Mouse (Mus musculus) embryonic facial prominence, embryonic 12.5 days (tissue): Measurements from ENCODE around the gene Kctd2. TPM values are rescaled to one million over a fixed set of nuclear protein-coding genes. Genes with fewer than 3 reads are reported as not detected.
"Not testable (repeated sequence)": the region's sequence is repeated elsewhere in the genome, so short reads cannot be mapped to it uniquely, and the experiment has no call there.

Experiments used
- ATAC-seq: fragments of 200-750 bp; cut with Nextera tagmentation; 2 replicates; pipeline ENCODE4 v1.8.0; 2017; ENCODE audit not compliant: insufficient number of reproducible peaks, insufficient read depth, low FRiP score, low TSS enrichment
- H3K27ac ChIP-seq: fragments of 300-500 bp; sonication (generic); 2 replicates; pipeline ENCODE4 v1.5.1; 2016; ENCODE audit warnings: mild to moderate bottlenecking
- H3K27me3 ChIP-seq: fragments of 300-500 bp; sonication (generic); 2 replicates; pipeline ENCODE4 v1.6.1; 2016; ENCODE audit warnings: mild to moderate bottlenecking, moderate library complexity
- H3K36me3 ChIP-seq: fragments of 300-500 bp; sonication (generic); 2 replicates; pipeline ENCODE4 v1.6.1; 2016; ENCODE audit warnings: mild to moderate bottlenecking
- H3K4me1 ChIP-seq: fragments of 300-500 bp; sonication (generic); 2 replicates; pipeline ENCODE4 v1.6.1; 2016
- H3K4me2 ChIP-seq: fragments of 300-500 bp; sonication (generic); replicated peaks from 2 replicates; pipeline ENCODE4 v1.6.1; 2016; ENCODE audit warnings: mild to moderate bottlenecking, moderate library complexity
- H3K4me3 ChIP-seq: fragments of 300-500 bp; sonication (generic); 2 replicates; pipeline ENCODE4 v1.5.1; 2016; ENCODE audit warnings: mild to moderate bottlenecking
- H3K9ac ChIP-seq: fragments of 300-500 bp; sonication (generic); 2 replicates; pipeline ENCODE4 v1.6.1; 2016; ENCODE audit warnings: mild to moderate bottlenecking, moderate library complexity
- H3K9me3 ChIP-seq: fragments of 300-500 bp; sonication (generic); 2 replicates; pipeline ENCODE4 v1.6.1; 2016; ENCODE audit warnings: mild to moderate bottlenecking, moderate library complexity
- WGBS: fragments of 180-500 bp; shearing (Covaris S2); methylation state at CpG from one replicate; pipeline ENCODE4 v1.1.7; 2016; 5-methylcytosine and 5-hydroxymethylcytosine counted together
- polyA plus RNA-seq: library from polyadenylated mRNA; unstranded; fragments of >200 nt; fragmentation: Nextera tagmentation; extraction: Ambion mirVana; gene quantifications from 2 replicates; pipeline ENCODE4 v1.2.1, GENCODE M21; 2016

Gene Kctd2
- polyA plus RNA-seq, 1 experiment from 2014 or later: 24.5 TPM

DNA sequence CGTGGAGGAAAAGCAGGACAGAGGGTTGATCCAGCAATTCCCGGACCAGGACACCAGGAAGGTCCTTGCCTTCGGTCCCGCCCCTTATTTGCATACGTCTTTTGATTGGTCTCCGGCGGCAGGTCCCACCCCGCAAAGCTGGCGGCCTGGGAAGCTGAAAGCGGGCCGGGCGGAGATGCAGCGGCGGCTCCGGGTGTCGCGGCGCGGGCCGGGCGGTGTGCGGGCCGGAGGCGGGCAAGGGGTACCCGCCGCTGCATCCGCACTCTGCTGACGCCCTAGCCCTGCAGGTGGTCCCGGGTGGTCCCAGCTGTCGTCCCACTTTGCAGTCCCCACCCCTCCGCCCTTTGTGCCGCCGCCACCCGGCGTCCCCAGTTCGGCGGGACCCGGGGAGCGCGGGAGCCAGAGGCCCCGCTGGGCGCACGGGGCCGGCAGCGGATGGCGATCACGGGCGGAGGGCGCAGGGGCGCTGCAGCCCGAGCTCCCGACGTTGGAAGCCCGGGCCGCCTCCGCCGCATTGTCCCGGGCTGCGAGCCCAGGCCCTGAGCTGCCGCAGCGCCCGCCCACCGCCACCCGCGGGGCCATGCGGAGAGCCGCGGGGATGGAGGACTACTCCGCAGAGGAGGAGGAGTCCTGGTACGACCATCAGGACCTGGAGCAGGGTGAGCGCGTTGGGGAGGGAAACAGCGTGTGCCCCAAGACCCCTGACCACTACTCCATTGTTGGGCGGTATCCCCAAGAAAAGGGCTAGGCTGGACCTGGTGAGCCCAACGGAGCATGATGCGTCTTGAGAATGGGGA lies 38.0 kb upstream of the Kctd2 start, which contains the start of gene Cdr2l:
Gene Cdr2l, plus strand, starts transcription at position 174 of the 797 bp plus-strand sequence.
- Histone ChIP-seq H3K36me3 (no peaks in the 10 kb centered on the region), H3K27me3 (no peaks in the 10 kb centered on the region), H3K4me1 (peaks cover 38% of the 10 kb centered on the region), H3K4me3 (peak within 1 kb of the TSS; percentile 78), H3K9me3 (no peaks in the 10 kb centered on the region), H3K9ac (peak within 1 kb of the TSS; percentile 91), H3K27ac (peak within 1 kb of the TSS; percentile 88), H3K4me2 (peak within 1 kb of the TSS; percentile 76)
- ATAC-seq: peak; percentile 78
- WGBS: under 1% methylated on average over 70 of the region's 76 CpGs

DNA sequence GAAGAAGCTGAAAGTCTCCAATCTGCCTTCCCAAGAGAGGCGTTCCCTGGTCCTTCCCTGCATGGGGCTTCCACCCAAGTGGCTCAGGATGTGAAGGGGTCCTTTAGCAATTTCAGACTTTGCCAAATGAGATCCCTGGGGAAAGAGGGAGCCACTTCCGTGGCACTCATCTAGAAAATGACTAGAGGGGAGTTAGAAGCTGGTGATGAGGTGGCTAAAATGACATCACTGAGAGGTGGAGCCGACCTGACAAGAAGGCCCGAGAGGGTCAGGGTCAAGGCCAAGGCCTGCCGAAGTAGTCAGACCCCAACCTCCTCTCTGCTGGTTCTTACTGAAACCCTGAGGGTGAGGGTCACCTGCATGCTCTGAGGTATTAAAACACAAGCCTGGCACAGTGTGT lies 37.0 kb upstream of the Kctd2 start:
- Histone ChIP-seq H3K4me3 (peak overlapping the region; percentile 78), H3K9ac (peak overlapping the region; percentile 91), H3K4me2 (peak overlapping the region; percentile 76), H3K36me3 (no peaks in the 10 kb centered on the region), H3K9me3 (no peaks in the 10 kb centered on the region), H3K27ac (peak overlapping the region; percentile 24; the same call in 1 of the 2 replicates), H3K27me3 (no peaks in the 10 kb centered on the region), H3K4me1 (peaks cover 38% of the 10 kb centered on the region)
- no peak for ATAC-seq
- WGBS: 14% methylated on average over 5 of the region's 5 CpGs

DNA sequence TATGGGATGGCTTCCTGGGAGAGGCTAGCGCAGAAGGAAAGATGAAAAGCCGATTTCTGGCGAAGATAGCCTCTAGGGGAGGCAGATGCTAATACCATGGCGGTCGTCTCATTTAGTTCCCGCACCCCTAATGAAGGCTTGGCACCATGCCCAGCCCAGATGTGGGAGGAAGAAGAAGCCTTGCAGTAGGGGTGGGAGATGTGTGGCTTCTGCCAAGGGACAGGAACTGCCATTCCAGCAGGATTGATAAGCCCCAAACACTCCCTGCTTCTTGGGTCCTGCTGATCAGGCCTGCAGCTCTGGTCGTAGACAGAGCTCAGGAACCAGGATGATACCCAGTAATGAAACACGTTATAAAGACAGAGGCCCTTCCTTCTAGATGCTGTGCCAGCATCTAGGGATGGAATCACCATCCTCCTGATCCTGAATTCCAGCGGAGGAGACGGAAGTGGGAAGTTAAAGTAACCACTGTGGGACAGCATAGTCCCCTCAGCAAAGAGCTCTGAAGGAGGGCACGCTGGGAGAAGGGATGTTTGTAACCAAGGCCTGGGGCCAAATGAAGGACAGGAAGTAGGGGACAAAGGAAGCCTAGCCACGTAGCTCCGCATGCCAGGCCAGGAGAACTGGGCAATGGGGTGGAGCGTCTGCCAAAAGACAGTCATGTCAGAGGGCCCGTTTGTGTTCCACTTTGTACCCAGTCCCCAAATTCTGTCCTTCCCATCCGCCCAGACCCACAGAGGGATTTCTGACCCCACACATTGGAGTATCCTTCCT lies 36.0 kb upstream of the Kctd2 start:
- peak overlapping the region; percentile 24; the same call in 1 of the 2 replicates for H3K27ac ChIP-seq
- H3K9ac ChIP-seq: peak overlapping the region; percentile 91; the same call in 1 of the 2 replicates
- ATAC-seq: no peak
- peaks cover 38% of the 10 kb centered on the region for H3K4me1 ChIP-seq
- H3K4me2 ChIP-seq: peak overlapping the region; percentile 76
- no peak overlapping the region for H3K4me3 ChIP-seq
- no peaks in the 10 kb centered on the region for H3K9me3 ChIP-seq
- H3K36me3 ChIP-seq: no peaks in the 10 kb centered on the region
- H3K27me3 ChIP-seq: no peaks in the 10 kb centered on the region
- WGBS: 36% methylated on average over 16 of the region's 16 CpGs

DNA sequence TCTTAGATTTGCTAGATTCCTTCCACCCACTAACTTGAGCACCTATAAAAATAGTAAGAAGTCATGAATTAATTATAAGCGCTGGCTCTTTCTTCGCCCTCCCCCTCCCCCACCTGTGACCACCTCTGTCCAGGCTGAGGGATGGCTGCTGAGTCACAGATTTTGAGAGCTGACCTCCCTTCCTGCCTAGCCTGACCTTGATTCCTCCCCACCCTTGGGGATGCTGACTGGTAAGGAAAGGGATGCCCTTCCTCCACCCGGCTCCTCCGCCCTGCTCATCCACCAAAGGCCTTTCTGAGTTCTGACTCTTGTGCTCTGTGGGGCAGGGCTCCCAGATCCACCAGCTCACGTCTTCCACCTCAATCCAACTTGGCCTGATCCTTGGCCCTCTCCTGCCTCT lies 35.3 kb upstream of the Kctd2 start:
- Histone ChIP-seq H3K9ac (no peak overlapping the region; the same call in 1 of the 2 replicates), H3K27ac (no peak overlapping the region), H3K4me3 (no peak overlapping the region), H3K27me3 (no peaks in the 10 kb centered on the region), H3K9me3 (no peaks in the 10 kb centered on the region), H3K4me2 (0 out of 2 replicates have a peak overlapping the region, but pooled peaks have one; percentile 76), H3K36me3 (no peaks in the 10 kb centered on the region), H3K4me1 (peaks cover 38% of the 10 kb centered on the region)
- 57% methylated on average over 5 of the region's 5 CpGs for WGBS
- ATAC-seq: no peak

DNA sequence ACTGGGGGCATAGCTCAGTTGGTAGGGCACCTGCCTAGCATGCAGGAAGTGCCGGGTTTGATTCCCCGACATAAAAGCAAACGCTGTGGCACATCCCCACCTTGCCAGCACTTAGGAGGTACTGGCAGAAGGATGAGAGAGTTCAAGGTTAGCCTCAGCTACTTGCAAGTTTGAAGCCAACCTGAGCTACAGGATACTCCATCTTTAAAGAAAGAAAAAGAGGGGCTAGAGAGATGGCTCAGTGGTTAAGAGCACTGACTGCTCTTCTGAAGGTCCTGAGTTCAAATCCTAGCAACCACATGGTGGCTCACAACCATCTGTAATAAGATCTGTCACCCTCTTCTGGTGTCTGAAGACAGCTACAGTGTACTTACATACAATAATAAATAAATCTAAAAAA lies 33.1 kb upstream of the Kctd2 start:
- Histone ChIP-seq H3K36me3 (peaks cover 14% of the 10 kb centered on the region), H3K4me1 (peaks cover 38% of the 10 kb centered on the region)
- 91% methylated on average over 3 of the region's 3 CpGs for WGBS
- not testable (repeated sequence) for H3K27me3 ChIP-seq, ATAC-seq, H3K9me3 ChIP-seq, H3K27ac ChIP-seq, H3K4me2 ChIP-seq, H3K9ac ChIP-seq, H3K4me3 ChIP-seq

DNA sequence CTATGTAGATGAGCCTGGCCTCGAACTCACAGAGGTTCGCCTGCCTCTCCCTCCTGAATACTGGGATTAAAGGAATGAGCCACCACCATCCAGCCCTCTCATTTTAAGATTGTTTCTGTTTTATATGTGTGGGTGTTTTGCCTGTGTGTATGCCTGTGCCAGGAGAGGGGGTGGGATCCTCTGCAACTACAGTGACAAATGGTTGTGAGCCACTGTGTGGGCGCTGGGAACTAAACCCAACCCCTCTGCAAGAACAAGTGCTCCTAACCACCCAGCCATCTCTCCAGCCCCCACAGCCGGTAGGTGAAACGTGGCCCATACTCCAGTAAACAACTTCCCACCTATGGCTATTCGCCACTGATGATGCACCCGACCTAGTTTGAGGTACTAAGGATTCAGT lies 28.6 kb upstream of the Kctd2 start:
- ATAC-seq: no peak

DNA sequence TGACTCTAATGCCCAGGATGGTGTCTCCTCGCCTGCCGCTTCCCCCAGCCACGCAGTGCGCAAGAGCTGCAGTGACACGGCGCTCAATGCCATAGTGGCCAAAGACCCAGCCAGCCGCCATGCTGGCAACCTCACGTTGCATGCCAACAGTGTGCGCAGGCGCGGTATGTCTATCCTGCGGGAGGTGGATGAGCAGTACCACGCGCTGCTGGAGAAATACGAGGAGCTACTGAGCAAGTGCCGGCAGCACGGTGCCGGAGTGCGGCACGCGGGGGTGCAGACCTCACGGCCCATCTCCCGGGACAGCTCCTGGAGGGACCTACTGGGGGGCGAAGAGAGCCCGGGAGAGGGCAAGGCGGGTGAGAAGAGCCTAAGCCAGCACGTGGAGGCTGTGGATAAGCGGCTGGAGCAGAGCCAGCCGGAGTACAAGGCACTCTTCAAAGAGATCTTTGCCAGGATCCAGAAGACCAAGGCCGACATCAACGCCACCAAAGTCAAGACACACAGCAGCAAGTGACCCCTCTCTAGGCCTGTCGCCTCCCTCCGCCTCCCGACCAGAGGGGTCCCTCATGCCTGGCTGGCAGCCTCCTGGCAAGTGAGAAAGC lies 26.1 kb upstream of the Kctd2 start:
- no peaks in the 10 kb centered on the region for H3K27me3 ChIP-seq
- H3K4me1 ChIP-seq: no peaks in the 10 kb centered on the region
- no peaks in the 10 kb centered on the region for H3K9me3 ChIP-seq
- H3K4me3 ChIP-seq: no peak overlapping the region
- H3K4me2 ChIP-seq: no peak overlapping the region
- 0 out of 2 replicates have a peak overlapping the region, but pooled peaks have one; percentile 17 for H3K27ac ChIP-seq
- H3K9ac ChIP-seq: no peak overlapping the region
- no peak for ATAC-seq
- WGBS: 66% methylated on average over 34 of the region's 34 CpGs
- peaks cover 53% of the 10 kb centered on the region for H3K36me3 ChIP-seq

More for the DNA sequence above, 28.6 kb upstream of the Kctd2 start:
- no peak overlapping the region for H3K27ac ChIP-seq
- WGBS: 90% methylated on average over 7 of the region's 7 CpGs
- H3K27me3 ChIP-seq: no peaks in the 10 kb centered on the region
- no peak overlapping the region for H3K4me2 ChIP-seq
- H3K9me3 ChIP-seq: no peaks in the 10 kb centered on the region
- H3K36me3 ChIP-seq: peaks cover 50% of the 10 kb centered on the region
- no peaks in the 10 kb centered on the region for H3K4me1 ChIP-seq
- H3K9ac ChIP-seq: no peak overlapping the region
- no peak overlapping the region for H3K4me3 ChIP-seq

DNA sequence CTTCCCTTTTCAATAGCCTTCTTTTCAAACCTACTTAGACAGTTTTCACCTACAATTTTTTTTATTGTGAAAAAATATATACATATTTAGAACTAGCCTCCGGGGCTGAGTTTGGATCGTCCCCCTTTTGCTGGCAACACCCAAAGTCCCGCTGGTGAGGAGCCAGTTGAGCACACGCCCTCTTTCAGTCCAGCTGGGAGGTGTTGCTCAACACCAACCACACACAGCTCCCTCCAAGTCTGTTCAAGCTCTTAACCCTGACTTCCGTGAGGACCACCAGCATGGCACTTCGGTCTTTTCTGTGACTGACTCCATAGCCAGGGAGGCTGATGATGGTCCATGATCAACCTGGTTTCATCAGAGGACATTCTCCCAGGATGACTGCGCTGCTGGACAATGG lies 21.8 kb upstream of the Kctd2 start:
- H3K9me3 ChIP-seq: no peaks in the 10 kb centered on the region
- no peak overlapping the region for H3K9ac ChIP-seq
- H3K4me2 ChIP-seq: no peak overlapping the region
- H3K4me3 ChIP-seq: no peak overlapping the region
- H3K4me1 ChIP-seq: peaks cover 1% of the 10 kb centered on the region; the same call in 1 of the 2 replicates
- peaks cover 26% of the 10 kb centered on the region for H3K36me3 ChIP-seq
- no peak overlapping the region for H3K27ac ChIP-seq
- WGBS: 80% methylated on average over 7 of the region's 7 CpGs
- no peaks in the 10 kb centered on the region for H3K27me3 ChIP-seq
- no peak for ATAC-seq

DNA sequence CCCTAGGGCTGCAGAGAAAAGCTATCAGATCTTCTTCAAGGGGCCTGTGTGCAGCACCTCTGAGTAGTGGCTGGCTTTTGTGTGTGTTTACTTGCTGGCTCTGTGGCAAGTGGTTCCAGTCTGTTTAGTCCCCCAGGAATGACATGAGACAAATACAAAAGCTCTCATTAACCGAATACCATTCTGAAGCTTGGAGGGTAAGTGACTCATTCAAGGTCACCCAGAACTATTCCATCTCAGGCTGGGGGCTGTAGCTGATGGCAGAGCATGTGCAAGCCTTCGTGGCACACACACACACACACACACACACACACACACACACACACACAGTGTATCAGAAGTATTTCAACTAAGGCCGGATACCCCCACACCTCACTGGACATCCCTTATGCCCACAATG lies 19.8 kb upstream of the Kctd2 start:
- no peak overlapping the region for H3K27ac ChIP-seq
- no peaks in the 10 kb centered on the region for H3K9me3 ChIP-seq
- ATAC-seq: no peak

DNA sequence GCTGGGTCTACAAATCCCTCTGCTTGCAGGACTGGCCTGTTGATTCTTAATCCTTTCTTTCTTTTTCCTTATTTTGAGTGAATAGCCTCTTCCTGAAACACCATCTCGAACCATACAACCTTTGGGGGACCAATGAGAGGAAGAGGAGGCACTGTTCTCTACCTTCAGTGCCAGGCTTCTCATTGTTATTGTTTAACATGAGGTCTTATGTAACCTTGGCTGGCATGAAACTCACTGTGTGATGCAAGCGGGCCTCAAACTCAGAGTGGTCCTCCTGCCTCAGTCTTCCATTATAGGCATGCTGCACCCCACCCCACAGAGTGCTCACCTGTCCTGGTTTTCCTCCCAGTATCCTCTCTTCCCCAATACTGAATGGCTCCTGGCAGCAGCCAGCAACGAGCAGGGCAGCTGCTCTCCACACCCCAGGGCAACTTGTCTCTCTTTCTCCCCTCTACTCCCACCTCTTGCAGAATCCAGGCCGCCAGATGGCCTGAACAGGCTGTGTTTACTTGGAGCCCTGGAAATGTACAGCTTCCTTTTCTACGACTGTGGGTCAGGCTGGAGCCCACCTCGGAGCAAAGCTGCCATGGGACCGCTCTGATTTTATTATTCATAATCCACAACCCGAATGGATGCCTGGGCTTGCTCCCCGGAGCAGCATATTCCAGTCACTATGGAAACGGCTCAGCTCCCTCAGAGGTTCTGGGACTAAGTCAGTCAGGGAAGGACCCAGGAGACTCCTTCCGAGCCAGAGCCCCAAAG lies 19.1 kb upstream of the Kctd2 start:
- peaks cover 15% of the 10 kb centered on the region for H3K4me1 ChIP-seq
- peak overlapping the region; percentile 46; the same call in 1 of the 2 replicates for H3K27ac ChIP-seq
- no peaks in the 10 kb centered on the region for H3K9me3 ChIP-seq
- H3K4me2 ChIP-seq: no peak overlapping the region
- ATAC-seq: no peak
- peaks cover 4% of the 10 kb centered on the region; the same call in 1 of the 2 replicates for H3K36me3 ChIP-seq
- no peak overlapping the region for H3K4me3 ChIP-seq
- H3K9ac ChIP-seq: no peak overlapping the region
- 46% methylated on average over 11 of the region's 11 CpGs for WGBS
- H3K27me3 ChIP-seq: no peaks in the 10 kb centered on the region

More for the DNA sequence above, 19.8 kb upstream of the Kctd2 start:
- Histone ChIP-seq H3K36me3 (peaks cover 9% of the 10 kb centered on the region; the same call in 1 of the 2 replicates), H3K9ac (no peak overlapping the region; the same call in 1 of the 2 replicates), H3K4me3 (no peak overlapping the region), H3K4me1 (peaks cover 13% of the 10 kb centered on the region), H3K27me3 (no peaks in the 10 kb centered on the region), H3K4me2 (no peak overlapping the region)
- WGBS: 87% methylated on average over 3 of the region's 3 CpGs
